Mouse (Mus musculus) limb, embryonic 15.5 days (tissue): ENCODE data around the gene Dnajc4. TPM values are rescaled to one million over a fixed set of nuclear protein-coding genes. Genes with fewer than 3 reads are reported as not detected.

ENCODE experiments used
- ATAC-seq: fragments of 200-750 bp; cut with Nextera tagmentation; 2 replicates; pipeline ENCODE4 v1.8.0; 2017; ENCODE audit warnings: low read depth, moderate TSS enrichment; ENCODE audit not compliant: insufficient number of reproducible peaks, low FRiP score, low TSS enrichment
- H3K27ac ChIP-seq: fragments of 300-500 bp; sonication (generic); 2 replicates; pipeline ENCODE4 v1.5.1; 2015; ENCODE audit warnings: moderate library complexity, mild to moderate bottlenecking, inconsistent platforms
- H3K27me3 ChIP-seq: fragments of 300-500 bp; sonication (generic); 2 replicates; pipeline ENCODE4 v1.6.1; 2015; ENCODE audit warnings: inconsistent platforms
- H3K36me3 ChIP-seq: fragments of 300-500 bp; sonication (generic); 2 replicates; pipeline ENCODE4 v1.6.1; 2015; ENCODE audit warnings: inconsistent platforms
- H3K4me1 ChIP-seq: fragments of 300-500 bp; sonication (generic); 2 replicates; pipeline ENCODE4 v1.6.1; 2015; ENCODE audit warnings: inconsistent platforms
- H3K4me2 ChIP-seq: fragments of 300-500 bp; sonication (generic); 2 replicates; pipeline ENCODE4 v1.6.1; 2015; ENCODE audit warnings: mild to moderate bottlenecking, inconsistent platforms
- H3K4me3 ChIP-seq: fragments of 300-500 bp; sonication (generic); 2 replicates; pipeline ENCODE4 v1.5.1; 2015; ENCODE audit warnings: mild to moderate bottlenecking, inconsistent platforms
- H3K9ac ChIP-seq: fragments of 300-500 bp; sonication (generic); 2 replicates; pipeline ENCODE4 v1.6.1; 2015; ENCODE audit warnings: inconsistent platforms
- H3K9me3 ChIP-seq: fragments of 300-500 bp; sonication (generic); 2 replicates; pipeline ENCODE4 v1.6.1; 2016; ENCODE audit warnings: inconsistent platforms
- WGBS: fragments of 180-500 bp; shearing (Covaris S2); methylation state at CpG from one replicate; pipeline ENCODE4 v1.1.7; 2015; 5-methylcytosine and 5-hydroxymethylcytosine counted together
- polyA plus RNA-seq: library from polyadenylated mRNA; unstranded; fragments of >200 nt; fragmentation: Nextera tagmentation; extraction: Ambion mirVana; gene quantifications from 2 replicates; pipeline ENCODE4 v1.2.1, GENCODE M21; 2015

Dnajc4 gene
- polyA plus RNA-seq, 1 experiment from 2014 or later: 23.8 TPM

DNA sequence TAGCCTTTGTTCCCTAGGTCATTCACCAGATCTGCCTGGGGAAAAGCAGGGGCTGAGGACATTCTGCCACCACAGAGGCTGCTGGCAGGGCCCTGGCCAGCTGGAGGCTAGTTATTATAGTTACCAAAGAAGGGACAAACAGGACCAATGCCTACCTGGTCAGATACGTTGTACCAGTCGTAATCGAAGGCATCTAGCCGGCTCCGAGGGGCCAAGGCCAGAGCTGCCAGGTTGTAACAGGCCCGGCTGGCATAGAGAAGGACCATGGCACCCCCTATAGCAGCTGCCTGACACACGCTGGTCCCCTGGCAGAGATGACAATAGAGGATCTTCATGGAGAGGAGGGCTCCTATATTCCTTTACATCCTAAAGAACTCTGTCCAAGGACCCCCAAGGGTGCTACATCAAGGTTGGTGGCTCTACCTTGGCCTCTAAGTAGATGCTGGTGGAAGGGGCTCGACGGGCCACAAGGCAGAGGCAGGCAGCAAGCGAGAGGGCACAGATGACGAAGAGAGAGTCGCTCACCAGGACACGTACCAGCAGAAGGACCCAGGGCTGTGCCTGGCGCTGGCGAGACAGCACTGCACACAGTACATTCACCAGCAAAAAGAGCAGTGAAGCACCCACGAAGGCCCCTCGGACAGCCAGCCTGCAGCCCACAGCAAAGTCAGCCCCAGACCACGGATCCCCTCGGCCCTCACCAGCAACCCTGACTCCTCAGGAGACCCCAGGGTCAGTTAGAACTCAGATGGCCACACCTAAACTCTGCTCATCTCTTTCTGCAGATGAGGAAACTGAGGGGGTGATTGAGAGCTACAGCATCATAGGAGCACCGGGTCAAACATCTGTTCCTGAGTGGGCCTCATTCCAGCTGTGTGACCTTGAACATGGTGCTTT is 53.0 kb downstream of the Dnajc4 start:
- no peak for ATAC-seq
- Histone ChIP-seq H3K27me3 (peaks cover 21% of the 10 kb centered on the region), H3K36me3 (no peaks in the 10 kb centered on the region), H3K9ac (no peak overlapping the region), H3K27ac (no peak overlapping the region), H3K4me3 (no peak overlapping the region), H3K9me3 (no peaks in the 10 kb centered on the region), H3K4me2 (no peak overlapping the region), H3K4me1 (peaks cover 27% of the 10 kb centered on the region)
- 89% methylated on average over 20 of the region's 20 CpGs for WGBS

Other genes starting within 250 kb of the Dnajc4 start
- gene Rps6ka4, start 151.9 kb downstream of the Dnajc4 start, polyA plus RNA-seq: 33.5 and 36.1 TPM in 2 replicates
- 1.2 and 1.7 TPM in 2 replicates for gene Ccdc88b, start 134.4 kb downstream of the Dnajc4 start, polyA plus RNA-seq
- 123 and 138 TPM in 2 replicates for gene Trmt112, start 82.9 kb downstream of the Dnajc4 start, polyA plus RNA-seq
- gene Prdx5, start 82.5 kb downstream of the Dnajc4 start, polyA plus RNA-seq: 349 and 392 TPM in 2 replicates
- gene Esrra, start 70.8 kb downstream of the Dnajc4 start, polyA plus RNA-seq: 11.1 and 11.4 TPM in 2 replicates
- gene Catsperz, start 67.2 kb downstream of the Dnajc4 start, polyA plus RNA-seq: 6.7 and 7.9 TPM in 2 replicates
- gene Kcnk4, start 58.1 kb downstream of the Dnajc4 start, polyA plus RNA-seq: 1.5 and 1.7 TPM in 2 replicates
- gene Bad, start 50.7 kb downstream of the Dnajc4 start, polyA plus RNA-seq: 92.3 and 94.7 TPM in 2 replicates
- gene Gpr137, start 50.1 kb downstream of the Dnajc4 start, polyA plus RNA-seq: 35.2 and 38.9 TPM in 2 replicates
- gene Ppp1r14b, start 17.6 kb downstream of the Dnajc4 start, polyA plus RNA-seq: 168 TPM in 2 replicates
- gene Plcb3, start 16.1 kb downstream of the Dnajc4 start, polyA plus RNA-seq: 48.4 and 50.5 TPM in 2 replicates
- gene Fkbp2, start 12.1 kb downstream of the Dnajc4 start, polyA plus RNA-seq: 117 and 124 TPM in 2 replicates
- 39.9 and 46.3 TPM in 2 replicates for gene Vegfb, start 4.9 kb downstream of the Dnajc4 start, polyA plus RNA-seq
- gene Nudt22, start 3.5 kb upstream of the Dnajc4 start, polyA plus RNA-seq: 21.7 and 24.1 TPM in 2 replicates
- gene Trpt1, start 3.6 kb upstream of the Dnajc4 start, polyA plus RNA-seq: 11.9 and 12.2 TPM in 2 replicates
- 13.1 TPM in 2 replicates for gene Fermt3, start 26.9 kb upstream of the Dnajc4 start, polyA plus RNA-seq
- 207 and 226 TPM in 2 replicates for gene Stip1, start 47.4 kb upstream of the Dnajc4 start, polyA plus RNA-seq
- gene Macrod1, start 64.2 kb upstream of the Dnajc4 start, polyA plus RNA-seq: 18.2 and 27.2 TPM in 2 replicates
- gene Flrt1, start 113.2 kb upstream of the Dnajc4 start, polyA plus RNA-seq: 5.6 and 5.8 TPM in 2 replicates
- 183 and 197 TPM in 2 replicates for gene Otub1, start 213.7 kb upstream of the Dnajc4 start, polyA plus RNA-seq
- 676 and 682 TPM in 2 replicates for gene Cox8a, start 225.0 kb upstream of the Dnajc4 start, polyA plus RNA-seq
- 43.4 and 45.0 TPM in 2 replicates for gene Naa40, start 248.6 kb upstream of the Dnajc4 start, polyA plus RNA-seq